Mouse (Mus musculus): ENCODE results near the gene Nrn1l.

The Nrn1l gene

GRCm38 (mm10) chr8:105892432-105892831, 935 bp upstream of the Nrn1l start:
- peak; percentile 37 for DNase-seq

GRCm38 (mm10) chr8:105897801-105898480, 4.6 kb downstream of the Nrn1l start:
- DNase-seq, result no peak

GRCm38 (mm10) chr8:105900180-105900940, 7.0 kb downstream of the Nrn1l start, which contains the start of gene Pskh1:
Pskh1 (plus strand) TSS chr8:105900441.
- DNase-seq, result peak; percentile 96

GRCm38 (mm10) chr8:105900941-105901616, 7.7 kb downstream of the Nrn1l start:
- no peak for DNase-seq

GRCm38 (mm10) chr8:105919390-105919789, 26.0 kb downstream of the Nrn1l start:
- DNase-seq, result no peak

- DNase-seq, result no peak
Measured at GRCm38 (mm10) chr8:105925123-105925522, 31.8 kb downstream of the Nrn1l start.

GRCm38 (mm10) chr8:105930602-105931001, 37.2 kb downstream of the Nrn1l start:
- peak; percentile 78 for DNase-seq

- no peak for DNase-seq
Measured at GRCm38 (mm10) chr8:105931271-105931670, 37.9 kb downstream of the Nrn1l start.

GRCm38 (mm10) chr8:105932525-105932924, 39.2 kb downstream of the Nrn1l start:
- no peak for DNase-seq

- DNase-seq, result no peak
Measured at GRCm38 (mm10) chr8:105933762-105934161, 40.4 kb downstream of the Nrn1l start, which contains the start of gene Ctrl. Ctrl (minus strand) TSS chr8:105933862.

- no peak for DNase-seq
Measured at GRCm38 (mm10) chr8:105935105-105935504, 41.7 kb downstream of the Nrn1l start.

GRCm38 (mm10) chr8:105935863-105936603, 42.7 kb downstream of the Nrn1l start:
- no peak for DNase-seq

GRCm38 (mm10) chr8:105936866-105937475, 43.6 kb downstream of the Nrn1l start:
- DNase-seq, result peak; percentile 94

- DNase-seq, result peak; percentile 60
Measured at GRCm38 (mm10) chr8:105937496-105938305, 44.3 kb downstream of the Nrn1l start.

GRCm38 (mm10) chr8:105938306-105938669, 44.9 kb downstream of the Nrn1l start, which contains the start of gene Psmb10:
Psmb10 (minus strand) TSS chr8:105938444.
- DNase-seq, result peak; percentile 45

GRCm38 (mm10) chr8:105942026-105942425, 48.7 kb downstream of the Nrn1l start:
- DNase-seq, result no peak

GRCm38 (mm10) chr8:105942542-105942941, 49.2 kb downstream of the Nrn1l start:
- DNase-seq, result no peak

GRCm38 (mm10) chr8:105943321-105943739, 50.0 kb downstream of the Nrn1l start, which contains the start of gene Lcat:
Lcat (minus strand) TSS chr8:105943382.
- no peak for DNase-seq

Measured in kidney, postnatal 14 days (tissue).